ENCODE assay signal across 22 mouse cellular contexts in genomic region chr4:92931272-92931671, GRCm38 (mm10).
DNase-seq lines count a peak whose midpoint lies in the region; ATAC-seq lines count a peak whose summit lies in the region.
"Had no signal": no experiment of that assay in that cellular context is flagged by ENCODE, and none has a peak within 500 bp of the region (broad histone marks: within the 10 kb centered on the region; RNA-seq: fewer than 3 reads in every experiment).

No protein-coding gene starts in this region.

- peak; percentile 67 for ATAC-seq in frontal cortex, adult (ENCODE audit: low TSS enrichment)
- ATAC-seq: CD4-positive, CD25-positive, alpha-beta regulatory T cell, adult 4 months; forebrain, embryonic 13.5 days; hindbrain, postnatal 0 days; inflammation-experienced regulatory T-cells, adult 6 months; intestine, embryonic 16.5 days had no signal

- DNase-seq in frontal cortex, postnatal 10 days (ENCODE audit: low spot score in 2 of 2): no peak
- peak; percentile 2 for DNase-seq in left cerebral cortex, adult 11 months (ENCODE audit: low spot score)
- DNase-seq in left cerebral cortex, adult 18-20 months (ENCODE audit: low spot score in 2 of 2): no peak
- peak; percentile 8 for DNase-seq in brain, embryonic 18.5 days (ENCODE audit: low read depth, low spot score)
- DNase-seq in heart, adult 8-10 months (ENCODE audit: low spot score): no peak
- DNase-seq: adrenal gland, adult 2 months; adrenal gland, postnatal 14 days; cerebellum, adult 11-12 months; cerebellum, adult 8-10 months; cerebellum, postnatal 10 days; cerebellum, postnatal 36 days; embryo, embryonic 11 days; gastrocnemius, postnatal 25 days; heart, adult 18-20 months; heart, postnatal 14 days; heart, postnatal 4 days had no signal

Comparison
In these comparisons a context has a peak if more than half of its experiments do, and no peak if none do; other contexts are left out.
1. DNase-seq: peak in left cerebral cortex, adult 11 months (single experiment) and brain, embryonic 18.5 days (single experiment); none in frontal cortex, postnatal 10 days (0 of 2), left cerebral cortex, adult 18-20 months (0 of 2) and heart, adult 8-10 months (single experiment).